Mouse (Mus musculus): ENCODE measurements around the gene Syce2. TPM values are rescaled to one million over a fixed set of nuclear protein-coding genes. Genes with fewer than 3 reads are reported as not detected.

Syce2 gene
- polyA plus RNA-seq, 1 experiment, result 15.0 TPM

DNA sequence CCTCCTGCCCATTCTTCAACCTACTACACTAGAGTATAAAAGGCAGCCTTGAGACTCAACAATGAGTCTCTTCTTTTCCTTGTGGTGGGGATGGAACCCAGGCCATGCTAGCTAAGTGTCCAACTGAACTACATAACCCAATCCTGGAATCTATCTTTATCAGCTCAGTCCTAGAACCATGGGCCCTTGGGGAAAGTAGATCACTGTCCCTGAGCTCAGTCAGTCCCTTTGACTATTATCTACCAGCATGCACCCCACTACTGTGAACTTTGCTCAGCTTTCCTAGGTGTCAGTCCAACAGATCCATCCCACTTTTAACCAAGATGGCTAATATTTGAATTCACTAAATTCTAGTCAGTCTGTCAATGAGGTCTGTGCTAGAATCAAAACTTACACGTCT is 30.4 kb upstream of the Syce2 start:
- Histone ChIP-seq H3K36me3 (ENCODE audit: control insufficient read depth) (peaks cover 96% of the 10 kb centered on the region), H3K4me1 (ENCODE audit: control insufficient read depth) (peaks cover 87% of the 10 kb centered on the region), H3K4me3 (replicated peaks) (no peak overlapping the region), H3K27me3 (ENCODE audit: control insufficient read depth) (no peaks in the 10 kb centered on the region), H3K9me3 (ENCODE audit: control insufficient read depth, low read length) (no peaks in the 10 kb centered on the region)
- TF ChIP-seq GATA1 (IDR thresholded peaks at IDR 0.05; ENCODE audit: low read length), result no peak
- TF ChIP-seq TAL1 (IDR thresholded peaks at IDR 0.05; ENCODE audit: low read length), result no peak

DNA sequence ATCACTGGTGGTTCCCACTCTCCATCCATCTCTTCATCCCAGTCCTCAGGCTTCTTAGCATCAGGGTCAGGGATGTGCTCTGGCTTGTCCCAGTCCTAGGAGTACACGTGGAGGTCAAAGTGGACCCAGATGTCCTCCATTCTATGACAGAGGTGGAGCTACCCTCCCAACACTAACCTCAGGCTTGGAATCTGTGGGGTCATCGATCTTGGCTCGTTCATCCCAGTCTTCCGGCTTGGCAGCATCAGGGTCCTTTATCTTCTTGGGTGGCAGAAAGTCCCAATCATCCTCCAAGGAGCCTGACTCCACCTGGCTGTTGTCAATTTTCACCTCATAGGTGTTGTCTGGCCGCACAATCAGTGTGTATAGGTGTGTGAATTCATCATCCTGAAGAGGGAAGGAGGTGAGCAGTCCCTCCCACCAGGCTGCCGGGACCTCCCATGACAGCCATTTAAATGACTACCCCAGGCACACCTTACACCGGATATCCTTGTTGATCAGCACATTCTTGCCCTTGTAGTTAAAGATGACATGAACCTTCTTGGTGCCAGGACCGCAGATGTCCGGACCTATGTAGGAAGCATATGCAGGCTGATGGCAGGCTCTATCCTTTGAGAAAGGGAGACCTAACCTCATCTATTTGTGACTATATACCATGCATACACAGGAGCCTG is 27.4 kb upstream of the Syce2 start:
- Histone ChIP-seq H3K36me3 (ENCODE audit: control insufficient read depth) (peaks cover 65% of the 10 kb centered on the region), H3K4me3 (replicated peaks) (peak overlapping the region; percentile 79), H3K27me3 (ENCODE audit: control insufficient read depth) (no peaks in the 10 kb centered on the region), H3K4me1 (ENCODE audit: control insufficient read depth) (peaks cover 72% of the 10 kb centered on the region), H3K9me3 (ENCODE audit: control insufficient read depth, low read length) (no peaks in the 10 kb centered on the region)
- TF ChIP-seq GATA1 (IDR thresholded peaks at IDR 0.05; ENCODE audit: low read length) (no peak), TAL1 (IDR thresholded peaks at IDR 0.05; ENCODE audit: low read length) (no peak)

DNA sequence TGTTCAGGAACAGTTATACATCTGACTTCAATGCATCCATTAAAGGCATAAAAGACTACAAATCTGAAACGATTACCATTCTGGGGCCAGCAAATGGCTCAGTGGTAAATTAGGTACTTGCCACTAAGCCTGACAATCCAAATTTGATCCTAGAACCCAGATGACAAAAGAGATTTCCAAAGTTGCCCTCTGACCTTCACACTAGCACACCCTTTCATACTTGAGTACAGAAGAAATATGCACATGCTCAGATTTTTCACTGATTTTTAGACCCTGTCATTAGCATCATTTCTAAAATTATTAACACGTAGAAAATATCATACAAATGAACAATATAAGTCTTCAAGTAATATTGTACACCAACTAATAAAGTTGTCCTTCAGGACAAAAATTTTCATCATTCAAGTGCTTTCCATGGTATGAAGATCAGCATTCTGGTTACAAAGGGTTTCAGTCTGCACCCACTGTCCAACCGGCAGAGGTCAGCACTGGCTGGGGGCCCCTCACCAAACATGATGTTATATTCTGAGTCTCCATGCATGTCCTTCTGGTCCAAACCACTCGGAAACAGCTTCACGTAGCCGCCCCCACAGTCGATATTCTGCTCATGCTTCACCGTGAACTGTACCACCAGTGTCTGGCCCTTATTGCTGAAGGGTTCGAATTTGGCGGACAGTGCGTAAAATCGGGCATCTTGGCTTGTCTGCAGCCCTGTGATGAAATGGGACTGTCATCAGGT is 26.4 kb upstream of the Syce2 start:
- TF ChIP-seq GATA1 (IDR thresholded peaks at IDR 0.05; ENCODE audit: low read length) (no peak), TAL1 (IDR thresholded peaks at IDR 0.05; ENCODE audit: low read length) (no peak)
- peak overlapping the region; percentile 79 for H3K4me3 ChIP-seq (replicated peaks)
- peaks cover 68% of the 10 kb centered on the region for H3K4me1 ChIP-seq (ENCODE audit: control insufficient read depth)
- H3K36me3 ChIP-seq (ENCODE audit: control insufficient read depth), result peaks cover 58% of the 10 kb centered on the region
- H3K27me3 ChIP-seq (ENCODE audit: control insufficient read depth), result no peaks in the 10 kb centered on the region
- H3K9me3 ChIP-seq (ENCODE audit: control insufficient read depth, low read length), result no peaks in the 10 kb centered on the region

DNA sequence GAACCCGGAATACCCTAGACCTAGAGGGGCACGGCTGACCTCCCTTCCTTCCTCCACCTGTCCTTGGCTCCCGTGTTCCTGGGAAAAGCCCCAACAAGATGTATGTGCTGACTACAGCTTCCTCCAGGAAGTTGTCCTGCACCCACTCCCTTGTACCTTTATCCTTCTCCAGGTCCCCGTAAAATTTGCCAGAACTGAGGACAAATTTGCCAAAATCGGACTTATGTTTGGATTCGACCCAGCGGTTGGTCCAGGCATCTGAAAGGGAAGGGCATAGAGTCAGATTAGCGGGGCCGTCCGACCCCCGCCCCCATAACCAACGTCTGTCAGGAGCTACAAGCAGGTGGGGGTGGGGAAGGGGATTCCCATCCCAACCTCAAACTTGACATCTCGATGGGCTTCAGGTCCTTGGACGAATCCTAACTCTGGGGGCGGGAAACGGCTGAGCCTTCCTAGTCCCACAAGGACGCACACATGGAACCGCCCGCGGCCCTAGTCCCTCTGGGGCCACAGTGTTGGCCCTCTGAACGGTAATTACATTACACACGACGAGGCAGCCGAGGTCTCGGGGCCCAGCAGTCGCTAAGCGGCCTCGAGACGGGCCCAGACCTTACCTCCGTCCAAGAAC is 25.7 kb upstream of the Syce2 start:
- TF ChIP-seq GATA1 (IDR thresholded peaks at IDR 0.05; ENCODE audit: low read length) (no peak), TAL1 (IDR thresholded peaks at IDR 0.05; ENCODE audit: low read length) (no peak)
- Histone ChIP-seq H3K27me3 (ENCODE audit: control insufficient read depth) (no peaks in the 10 kb centered on the region), H3K36me3 (ENCODE audit: control insufficient read depth) (peaks cover 52% of the 10 kb centered on the region), H3K9me3 (ENCODE audit: control insufficient read depth, low read length) (no peaks in the 10 kb centered on the region), H3K4me3 (replicated peaks) (peak overlapping the region; percentile 79), H3K4me1 (ENCODE audit: control insufficient read depth) (peaks cover 62% of the 10 kb centered on the region)

DNA sequence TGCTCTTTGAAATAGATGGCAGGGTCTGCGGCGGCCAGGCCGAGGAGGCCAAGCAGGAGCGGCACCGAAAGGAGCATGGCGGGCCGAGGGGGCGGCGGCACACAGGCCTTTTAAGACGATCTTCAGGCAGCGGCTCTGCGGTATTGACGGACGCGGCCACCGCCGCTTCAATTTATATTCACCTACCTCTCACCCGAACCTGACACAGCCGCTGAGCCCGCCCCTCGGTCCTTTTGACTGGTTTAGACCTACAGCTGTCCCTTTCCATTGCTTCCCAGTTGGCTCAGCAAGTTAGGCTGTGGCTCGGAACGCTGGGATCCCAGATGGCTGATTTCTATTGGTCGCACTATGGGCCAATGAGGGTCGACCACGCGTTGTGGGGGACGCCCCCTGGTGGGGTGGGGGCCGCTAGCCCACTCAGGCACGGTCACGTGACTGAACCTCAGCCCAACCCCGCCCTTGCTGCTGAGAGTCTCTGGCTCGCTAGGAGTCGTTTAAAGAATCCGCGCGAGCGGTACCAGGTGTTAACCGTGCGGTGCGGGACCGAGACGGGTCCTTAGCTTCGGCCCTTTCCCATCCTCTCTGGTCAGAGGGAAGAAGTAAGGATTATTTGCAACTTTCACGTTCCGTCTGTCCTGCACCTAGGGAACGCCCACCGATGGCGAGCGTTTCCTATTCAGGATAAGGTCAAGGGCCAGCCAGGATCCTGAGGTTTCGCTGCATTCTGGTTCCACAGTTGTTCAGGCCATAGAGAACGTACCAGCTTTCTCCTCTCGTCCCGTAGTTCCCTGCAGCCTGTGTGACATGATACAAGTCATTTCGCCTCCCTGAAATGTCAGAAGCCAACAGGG is 25.0 kb upstream of the Syce2 start, which contains the start of gene Calr:
Calr (minus strand) TSS at position 213 of the 851 bp plus-strand sequence.
- Histone ChIP-seq H3K36me3 (ENCODE audit: control insufficient read depth) (peaks cover 44% of the 10 kb centered on the region), H3K4me1 (ENCODE audit: control insufficient read depth) (peaks cover 54% of the 10 kb centered on the region), H3K4me3 (replicated peaks) (peak within 1 kb of the TSS; percentile 79), H3K27me3 (ENCODE audit: control insufficient read depth) (no peaks in the 10 kb centered on the region), H3K9me3 (ENCODE audit: control insufficient read depth, low read length) (no peaks in the 10 kb centered on the region)
- TF ChIP-seq GATA1 (IDR thresholded peaks at IDR 0.05; ENCODE audit: low read length), result no peak
- TF ChIP-seq TAL1 (IDR thresholded peaks at IDR 0.05; ENCODE audit: low read length), result no peak

DNA sequence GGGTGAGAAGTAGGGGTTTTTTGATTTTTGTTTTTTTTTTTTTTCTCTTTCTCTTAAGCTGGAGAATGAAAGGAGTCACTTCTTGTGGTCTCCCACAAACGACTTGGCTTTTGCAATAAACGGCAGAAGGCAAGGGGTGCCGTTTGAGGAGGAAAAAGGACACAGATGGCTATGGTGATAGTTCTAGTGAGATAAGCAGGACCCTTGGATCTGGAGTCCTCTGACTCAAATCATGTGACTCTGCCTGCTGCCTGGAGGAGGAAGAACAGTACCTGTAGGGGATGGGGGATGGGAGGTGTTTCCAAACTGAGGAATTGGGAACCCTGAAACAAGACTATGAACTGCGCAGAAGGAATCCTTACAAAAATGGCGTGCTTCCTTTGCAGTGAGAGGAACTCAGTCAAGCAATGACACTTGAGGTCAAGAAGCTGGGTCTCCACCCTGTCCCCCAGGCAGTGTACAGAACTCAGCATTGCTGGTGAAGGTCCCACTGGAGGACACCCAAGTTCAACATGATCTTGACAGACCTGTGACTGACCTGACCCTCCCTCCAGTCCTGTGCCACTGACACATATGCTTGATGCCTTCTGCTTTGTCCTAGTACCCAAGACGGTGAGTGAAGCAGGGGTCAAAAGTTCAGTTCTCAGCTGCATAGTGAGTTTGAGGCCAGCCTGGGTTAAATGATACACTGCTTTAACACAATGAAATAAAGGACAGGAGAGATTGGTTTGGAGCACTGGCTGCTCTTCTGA is 24.1 kb upstream of the Syce2 start:
- no peaks in the 10 kb centered on the region for H3K27me3 ChIP-seq (ENCODE audit: control insufficient read depth)
- TF ChIP-seq TAL1 (IDR thresholded peaks at IDR 0.05; ENCODE audit: low read length), result no peak
- no peak for TF ChIP-seq GATA1 (IDR thresholded peaks at IDR 0.05; ENCODE audit: low read length)

DNA sequence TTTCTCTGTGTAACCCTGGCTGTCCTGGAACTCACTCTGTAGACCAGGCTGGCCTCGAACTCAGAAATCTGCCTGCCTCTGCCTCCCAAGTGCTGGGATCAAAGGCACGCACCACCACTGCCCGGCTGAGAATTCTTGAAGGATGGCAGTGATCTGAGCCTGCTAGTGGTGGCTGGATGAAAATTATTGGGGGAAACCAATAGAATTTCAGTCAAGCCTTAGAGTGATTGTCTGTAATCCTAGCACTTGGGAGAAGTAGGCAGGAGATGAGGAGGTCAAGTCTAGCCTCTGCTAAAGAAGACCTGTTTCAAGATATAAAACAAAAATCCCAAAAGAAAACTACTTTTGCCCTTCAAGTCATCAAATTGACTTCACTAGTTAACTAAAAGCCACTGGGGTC is 15.5 kb upstream of the Syce2 start:
- no peaks in the 10 kb centered on the region for H3K9me3 ChIP-seq (ENCODE audit: control insufficient read depth, low read length)
- TF ChIP-seq GATA1 (IDR thresholded peaks at IDR 0.05; ENCODE audit: low read length), result no peak
- TF ChIP-seq TAL1 (IDR thresholded peaks at IDR 0.05; ENCODE audit: low read length), result no peak
- peaks cover 41% of the 10 kb centered on the region for H3K4me1 ChIP-seq (ENCODE audit: control insufficient read depth)
- H3K4me3 ChIP-seq (replicated peaks), result peak overlapping the region; percentile 88
- H3K27me3 ChIP-seq (ENCODE audit: control insufficient read depth), result no peaks in the 10 kb centered on the region
- peaks cover 33% of the 10 kb centered on the region for H3K36me3 ChIP-seq (ENCODE audit: control insufficient read depth)

More for the DNA sequence above, 24.1 kb upstream of the Syce2 start:
- H3K4me1 ChIP-seq (ENCODE audit: control insufficient read depth), result peaks cover 47% of the 10 kb centered on the region
- peak overlapping the region; percentile 79 for H3K4me3 ChIP-seq (replicated peaks)
- H3K36me3 ChIP-seq (ENCODE audit: control insufficient read depth), result peaks cover 35% of the 10 kb centered on the region
- H3K9me3 ChIP-seq (ENCODE audit: control insufficient read depth, low read length), result no peaks in the 10 kb centered on the region

DNA sequence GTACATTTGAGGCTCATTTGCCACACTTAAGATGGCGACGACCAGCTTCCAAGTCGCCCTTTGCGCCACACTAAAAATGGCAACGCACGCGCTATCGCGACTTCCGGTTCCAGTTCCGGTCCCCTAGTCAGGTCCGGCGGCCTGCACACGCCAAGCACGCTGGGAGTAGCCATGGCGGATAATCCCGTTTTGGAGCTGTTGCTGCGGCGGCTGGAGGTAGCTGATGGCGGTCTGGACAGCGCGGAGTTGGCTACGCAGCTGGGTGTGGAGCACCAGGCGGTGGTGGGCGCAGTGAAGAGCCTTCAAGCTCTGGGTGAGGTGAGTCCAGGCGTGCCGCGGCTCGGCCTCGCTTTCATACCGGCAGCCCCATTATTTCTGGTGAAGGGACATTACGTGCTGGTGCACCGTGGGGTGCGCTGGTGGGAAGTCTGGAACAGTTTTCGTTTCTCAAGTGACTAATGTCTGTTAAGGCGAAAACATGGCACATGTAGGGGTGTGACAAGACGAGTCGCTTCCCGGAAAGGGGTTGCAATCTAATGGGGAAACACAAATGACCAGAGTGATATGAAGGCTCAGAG is 15.0 kb upstream of the Syce2 start, which contains the start of gene Farsa:
Farsa (plus strand) TSS at position 126 of the 578 bp plus-strand sequence.
- no peaks in the 10 kb centered on the region for H3K27me3 ChIP-seq (ENCODE audit: control insufficient read depth)
- H3K4me3 ChIP-seq (replicated peaks), result peak within 1 kb of the TSS; percentile 88
- TF ChIP-seq TAL1 (IDR thresholded peaks at IDR 0.05; ENCODE audit: low read length) (no peak), GATA1 (IDR thresholded peaks at IDR 0.05; ENCODE audit: low read length) (no peak)
- peaks cover 43% of the 10 kb centered on the region for H3K4me1 ChIP-seq (ENCODE audit: control insufficient read depth)
- peaks cover 38% of the 10 kb centered on the region for H3K36me3 ChIP-seq (ENCODE audit: control insufficient read depth)
- no peaks in the 10 kb centered on the region for H3K9me3 ChIP-seq (ENCODE audit: control insufficient read depth, low read length)

Measured in erythroblast, embryonic 14.5 days (primary cell).